Mouse (Mus musculus) right cerebral cortex, postnatal 10 days (tissue): ENCODE measurements around the gene Ddx19a.
"Not testable (repeated sequence)": the region's sequence is repeated elsewhere in the genome, so short reads cannot be mapped to it uniquely, and the experiment has no call there.

Experiments
- DNase-seq, 2 experiments: peaks; one replicate each; pipeline ENCODE4 v3.0.0; 2021; ENCODE audit warnings: low spot score in 2 of 2

The Ddx19a gene

GRCm38 (mm10) chr8:110969910-110970770, 27.5 kb downstream of the Ddx19a start:
- DNase-seq, result peak; percentile 96 to 97

DNA sequence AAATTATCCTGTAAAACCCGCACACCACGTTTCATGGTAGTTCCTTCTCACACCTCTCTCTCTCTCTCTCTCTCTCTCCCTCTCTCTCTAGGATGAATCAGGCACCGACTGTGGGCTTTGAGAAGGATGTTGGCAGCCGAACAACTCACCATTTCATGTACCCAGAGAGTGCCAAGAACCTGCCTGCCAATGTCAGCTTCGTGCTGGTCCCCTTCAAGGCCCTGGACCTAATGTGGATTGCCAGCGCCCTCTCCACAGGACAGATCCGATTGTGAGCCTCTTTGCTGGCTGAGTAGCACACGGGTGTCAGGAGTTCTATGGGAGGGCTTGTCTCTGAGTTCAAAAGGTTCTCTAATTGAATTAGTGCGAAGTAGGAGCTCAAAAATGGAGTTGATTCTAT, 30.3 kb downstream of the Ddx19a start:
- DNase-seq, result peak in 1 of 2 experiments; percentile 45

GRCm38 (mm10) chr8:110966586-110966985, 31.0 kb downstream of the Ddx19a start:
- DNase-seq, result no peak

DNA sequence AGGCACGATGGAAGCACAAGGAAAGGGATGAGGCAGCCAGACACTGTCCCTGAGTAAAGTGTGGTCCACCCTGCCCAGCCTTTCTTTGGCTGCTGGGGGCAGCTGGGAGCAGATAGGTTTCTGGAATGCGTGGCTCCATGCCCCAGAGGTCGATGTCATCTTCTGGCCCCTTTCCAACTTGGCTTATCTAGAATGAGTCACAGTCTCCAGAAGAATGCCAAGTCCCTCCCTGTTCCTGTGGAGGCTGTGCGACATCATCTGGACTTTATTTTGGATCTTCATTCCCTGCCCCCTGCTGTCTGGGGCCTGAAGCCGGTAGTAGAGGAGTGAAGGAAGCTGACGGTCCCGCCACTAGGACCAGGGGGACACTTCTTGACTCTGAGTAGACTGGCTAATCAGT, 32.0 kb downstream of the Ddx19a start:
- DNase-seq, result peak; percentile 45 to 65

GRCm38 (mm10) chr8:110964666-110965065, 32.9 kb downstream of the Ddx19a start:
- no peak for DNase-seq

DNA sequence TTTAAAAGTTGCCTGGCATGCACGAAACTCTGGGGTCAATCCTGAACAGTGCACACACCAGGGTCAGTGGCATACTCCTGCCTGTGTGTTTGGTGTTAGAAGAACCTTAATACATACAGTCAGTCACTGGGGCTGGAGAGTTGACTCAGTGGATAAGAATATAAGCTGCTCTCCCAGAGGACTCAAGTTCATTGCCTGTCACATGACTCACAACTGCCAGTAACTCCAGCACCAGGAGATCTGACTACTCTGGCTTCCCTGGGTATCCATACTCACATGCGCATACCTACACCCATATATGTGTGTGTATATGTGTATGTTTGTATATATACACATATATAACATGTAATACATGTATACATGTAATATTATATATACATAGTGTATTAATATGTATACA, 34.5 kb downstream of the Ddx19a start:
- no peak for DNase-seq

GRCm38 (mm10) chr8:110959906-110960305, 37.7 kb downstream of the Ddx19a start:
- DNase-seq, result no peak

- DNase-seq, result no peak
These were observed 38.4 kb downstream of the Ddx19a start for GRCm38 (mm10) chr8:110959071-110959780.

GRCm38 (mm10) chr8:110958553-110958952, 39.0 kb downstream of the Ddx19a start:
- DNase-seq, result not testable (repeated sequence)

DNA sequence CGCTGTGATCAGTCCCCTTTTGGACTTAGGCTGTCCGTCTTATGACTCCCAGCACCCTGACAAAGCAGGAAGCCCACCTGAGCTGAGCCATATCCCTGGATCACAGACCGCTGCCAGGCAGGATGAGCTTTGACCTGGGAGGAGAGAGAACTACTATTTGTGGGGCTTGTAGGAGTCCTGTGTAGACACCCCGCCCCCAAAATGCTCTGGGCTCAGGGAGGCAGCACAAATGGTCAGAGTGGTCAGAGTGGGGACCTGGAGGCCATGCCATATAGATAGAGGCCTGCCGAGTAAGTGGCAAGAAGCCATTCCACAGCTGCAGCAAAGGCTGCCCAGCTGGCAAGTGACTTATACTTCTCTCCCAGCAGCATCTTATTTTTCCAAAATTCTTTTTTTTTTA, 39.5 kb downstream of the Ddx19a start:
- no peak for DNase-seq

GRCm38 (mm10) chr8:110957471-110957870, 40.1 kb downstream of the Ddx19a start:
- DNase-seq, result no peak

- DNase-seq, result no peak
These were observed 40.8 kb downstream of the Ddx19a start for GRCm38 (mm10) chr8:110956619-110957450.

DNA sequence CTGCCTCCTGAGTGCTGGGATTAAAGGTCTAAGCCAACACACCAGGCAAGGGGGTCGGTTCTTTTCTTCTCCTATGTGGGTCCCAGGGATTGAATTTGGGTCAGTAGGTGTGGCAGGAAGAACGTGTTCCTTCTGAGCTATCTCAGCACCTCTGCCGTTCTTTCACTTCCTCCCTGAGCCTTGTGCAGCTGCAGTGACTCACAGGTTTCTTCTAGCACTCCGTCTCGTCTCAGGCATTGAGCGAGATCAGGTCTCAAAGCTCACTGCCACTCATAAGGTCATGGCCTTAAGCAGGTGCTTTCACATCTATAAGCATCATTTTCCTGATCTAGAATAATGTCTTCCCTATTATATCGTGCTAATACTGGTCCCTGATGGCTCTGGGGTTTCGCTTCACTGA, 42.8 kb downstream of the Ddx19a start:
- DNase-seq, result no peak

GRCm38 (mm10) chr8:110950065-110950484, 47.5 kb downstream of the Ddx19a start:
- no peak for DNase-seq

DNA sequence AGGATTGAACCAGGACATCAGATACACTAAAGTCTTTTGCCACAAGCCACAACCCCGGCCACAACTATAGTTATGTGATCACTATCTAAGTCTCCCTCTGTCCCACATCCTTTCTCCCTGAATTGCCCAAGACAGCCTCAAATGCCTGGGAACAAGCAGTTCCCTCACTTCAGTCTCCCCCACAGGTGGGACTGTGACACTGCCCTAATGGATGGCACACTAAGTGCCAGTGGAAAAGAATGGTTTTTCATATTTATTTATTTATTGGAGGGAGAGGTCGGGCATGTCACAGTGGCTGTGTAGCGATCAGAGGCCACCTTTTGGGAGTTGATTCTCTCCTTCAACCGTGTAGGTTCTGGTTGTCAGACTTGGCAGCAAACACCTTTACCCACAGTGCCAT, 51.9 kb downstream of the Ddx19a start:
- no peak for DNase-seq

- no peak for DNase-seq
These were observed 53.2 kb downstream of the Ddx19a start for GRCm38 (mm10) chr8:110944276-110944876.

- DNase-seq, result peak in 1 of 2 experiments; percentile 60
These were observed 56.1 kb downstream of the Ddx19a start for GRCm38 (mm10) chr8:110941453-110941948.

- no peak for DNase-seq
These were observed 56.7 kb downstream of the Ddx19a start for GRCm38 (mm10) chr8:110940682-110941452.

GRCm38 (mm10) chr8:110938882-110939589, 58.6 kb downstream of the Ddx19a start:
- DNase-seq, result peak; percentile 75 to 86

- DNase-seq, result peak in 1 of 2 experiments; percentile 61
These were observed 61.4 kb downstream of the Ddx19a start for GRCm38 (mm10) chr8:110936217-110936616.
